Mouse (Mus musculus): Measurements from ENCODE around the gene Chd5.
A peak's percentile ranks its signal among the peaks of the same experiment; 100 is the strongest.

Gene Chd5

GRCm38 (mm10) chr4:152359700-152360099 is 21.2 kb downstream of the Chd5 start:
- no peak for DNase-seq

- no peak for DNase-seq
Measured at GRCm38 (mm10) chr4:152360855-152361254, 22.4 kb downstream of the Chd5 start.

GRCm38 (mm10) chr4:152362180-152362579 is 23.7 kb downstream of the Chd5 start:
- no peak for DNase-seq

GRCm38 (mm10) chr4:152365228-152365627 is 26.8 kb downstream of the Chd5 start:
- DNase-seq: no peak

- DNase-seq: no peak
Measured at GRCm38 (mm10) chr4:152382528-152383252, 44.2 kb downstream of the Chd5 start.

- no peak for DNase-seq
Measured at GRCm38 (mm10) chr4:152385644-152386043, 47.2 kb downstream of the Chd5 start.

- DNase-seq: peak; percentile 82
Measured at GRCm38 (mm10) chr4:152392192-152392591, 53.7 kb downstream of the Chd5 start.

- DNase-seq: no peak
Measured at GRCm38 (mm10) chr4:152392627-152393026, 54.2 kb downstream of the Chd5 start.

GRCm38 (mm10) chr4:152398926-152399325 is 60.5 kb downstream of the Chd5 start:
- DNase-seq: peak; percentile 78

- DNase-seq: no peak
Measured at GRCm38 (mm10) chr4:152405143-152405542, 66.7 kb downstream of the Chd5 start.

- DNase-seq: no peak
Measured at GRCm38 (mm10) chr4:152405671-152406201, 67.3 kb downstream of the Chd5 start.

- no peak for DNase-seq
Measured at GRCm38 (mm10) chr4:152406531-152406930, 68.1 kb downstream of the Chd5 start.

GRCm38 (mm10) chr4:152410961-152411360 is 72.5 kb downstream of the Chd5 start:
- DNase-seq: no peak

GRCm38 (mm10) chr4:152412524-152413080 is 74.2 kb downstream of the Chd5 start:
- no peak for DNase-seq

GRCm38 (mm10) chr4:152418229-152419060 is 80.0 kb downstream of the Chd5 start:
- DNase-seq: no peak

GRCm38 (mm10) chr4:152423576-152423975 is 85.1 kb downstream of the Chd5 start:
- no peak for DNase-seq

- no peak for DNase-seq
Measured at GRCm38 (mm10) chr4:152424341-152424740, 85.9 kb downstream of the Chd5 start.

GRCm38 (mm10) chr4:152424922-152425321 is 86.5 kb downstream of the Chd5 start:
- no peak for DNase-seq

GRCm38 (mm10) chr4:152428259-152428658 is 89.8 kb downstream of the Chd5 start:
- DNase-seq: no peak

- DNase-seq: no peak
Measured at GRCm38 (mm10) chr4:152432308-152432707, 93.9 kb downstream of the Chd5 start.

GRCm38 (mm10) chr4:152434836-152435235 is 96.4 kb downstream of the Chd5 start:
- DNase-seq: peak; percentile 83

GRCm38 (mm10) chr4:152435255-152435654 is 96.8 kb downstream of the Chd5 start:
- DNase-seq: peak; percentile 75
